Mouse (Mus musculus) gastrocnemius, postnatal 10 days (tissue): ENCODE measurements around the gene Hmcn2. TPM values are rescaled to one million over a fixed set of nuclear protein-coding genes. Genes with fewer than 3 reads are reported as not detected.
A peak's percentile ranks its signal among the peaks of the same experiment; 100 is the strongest.

Source experiments
- DNase-seq: peaks from one replicate; pipeline ENCODE4 v3.0.0; 2021; ENCODE audit warnings: mixed read lengths
- total RNA-seq, 2 experiments: library from RNA; stranded (reverse); gene quantifications; 2 replicates each; pipeline ENCODE4 v1.2.3; 2021

Gene Hmcn2
- total RNA-seq, 2 experiments from 2014 or later, result 38.8 to 50.5 TPM

DNA sequence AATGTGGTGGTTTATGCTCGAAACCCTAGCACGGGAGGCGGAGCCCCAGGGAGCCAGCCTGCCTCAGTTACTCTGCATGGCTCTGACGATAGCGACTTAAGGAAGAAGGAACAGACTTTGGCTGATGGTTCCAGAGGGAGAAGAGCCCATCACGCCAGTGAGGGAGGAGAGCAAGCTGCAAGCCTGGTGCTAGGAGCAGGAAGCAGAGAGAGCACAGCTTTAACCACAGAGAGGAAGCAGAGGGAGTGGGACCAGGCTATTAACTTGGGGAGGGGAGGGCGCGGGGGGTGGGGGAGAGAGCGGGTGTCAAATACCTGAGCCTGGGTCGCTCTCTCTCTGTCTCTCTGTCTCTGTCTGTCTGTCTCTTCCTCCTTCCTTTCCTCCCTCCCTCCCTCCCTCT, 102.8 kb downstream of the Hmcn2 start:
- no peak for DNase-seq

DNA sequence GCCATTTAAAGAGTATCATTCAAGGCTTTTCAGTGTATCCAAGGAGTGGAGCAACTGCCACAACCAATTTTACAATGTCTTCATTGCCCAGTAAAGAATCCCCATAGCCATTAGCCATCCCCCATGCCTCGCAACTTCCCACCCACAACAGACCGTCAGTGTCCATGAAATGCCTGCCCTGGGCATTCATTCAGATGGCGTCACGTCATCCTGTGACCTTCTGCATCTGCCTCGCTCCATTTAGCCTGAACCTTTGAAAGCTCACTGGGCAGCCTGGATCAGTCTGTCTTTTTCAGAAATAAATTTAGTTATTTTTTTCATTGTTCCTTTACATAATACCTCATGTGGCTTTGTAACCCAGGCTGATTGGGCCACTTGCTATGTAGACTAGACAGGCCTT, 103.8 kb downstream of the Hmcn2 start:
- no peak for DNase-seq

DNA sequence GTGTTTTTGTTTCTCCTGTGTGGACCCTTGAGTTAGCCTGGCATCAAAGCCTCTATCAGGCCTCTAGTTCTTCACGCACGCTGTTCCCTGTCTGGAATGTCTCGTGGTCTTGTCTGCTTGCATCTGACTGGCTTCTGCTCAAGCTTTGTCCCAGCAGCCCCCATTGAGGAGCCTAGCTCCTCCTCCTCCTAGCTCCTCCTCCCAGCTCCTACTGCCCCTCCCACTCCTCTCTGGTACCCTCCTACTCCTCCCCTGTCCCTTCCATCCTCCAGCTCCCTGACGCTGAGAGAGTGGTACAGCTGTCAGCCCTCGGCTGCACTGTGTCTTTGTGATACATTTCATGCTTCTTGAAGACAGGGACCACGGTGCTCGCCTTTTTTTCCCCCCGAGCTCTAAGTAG, 104.4 kb downstream of the Hmcn2 start:
- no peak for DNase-seq

DNA sequence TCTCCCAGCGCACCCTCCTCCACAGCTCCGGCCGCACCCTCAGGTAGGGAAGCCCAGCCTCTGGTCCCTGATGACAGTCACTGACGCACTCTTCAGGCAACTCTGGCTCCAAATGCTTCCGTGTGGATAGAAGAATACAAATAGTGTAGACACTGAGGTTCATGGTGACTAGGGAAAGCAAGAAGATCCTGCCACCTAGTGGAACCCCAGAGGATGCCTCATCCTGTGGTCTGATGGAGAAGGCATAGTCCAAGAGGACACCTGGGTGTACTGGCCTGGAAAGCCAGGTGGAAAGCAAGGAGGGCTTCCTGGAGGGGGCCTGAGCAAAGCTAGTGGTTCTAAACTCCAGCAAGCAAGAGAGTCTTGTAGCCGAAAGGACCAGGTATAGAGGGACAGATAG, 106.7 kb downstream of the Hmcn2 start:
- DNase-seq, result no peak

DNA sequence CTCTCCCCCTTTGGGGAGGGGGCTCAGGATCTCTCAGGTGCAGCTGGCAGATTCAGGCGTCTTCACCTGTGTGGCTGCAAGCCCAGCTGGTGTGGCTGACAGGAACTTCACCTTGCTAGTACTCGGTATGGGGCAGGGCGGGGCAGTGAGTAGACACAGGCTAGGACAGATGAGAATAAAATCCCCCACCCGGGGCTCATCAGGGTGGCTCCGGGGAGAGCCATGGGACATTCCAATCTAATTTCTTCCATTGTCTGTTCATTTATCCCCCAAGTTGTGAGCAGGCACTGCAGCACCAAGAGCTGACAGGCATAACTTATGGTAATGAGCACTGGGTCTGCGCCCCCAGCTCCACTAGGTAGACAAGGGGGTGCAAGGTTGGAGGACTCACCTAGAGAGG, 108.4 kb downstream of the Hmcn2 start:
- DNase-seq, result no peak

DNA sequence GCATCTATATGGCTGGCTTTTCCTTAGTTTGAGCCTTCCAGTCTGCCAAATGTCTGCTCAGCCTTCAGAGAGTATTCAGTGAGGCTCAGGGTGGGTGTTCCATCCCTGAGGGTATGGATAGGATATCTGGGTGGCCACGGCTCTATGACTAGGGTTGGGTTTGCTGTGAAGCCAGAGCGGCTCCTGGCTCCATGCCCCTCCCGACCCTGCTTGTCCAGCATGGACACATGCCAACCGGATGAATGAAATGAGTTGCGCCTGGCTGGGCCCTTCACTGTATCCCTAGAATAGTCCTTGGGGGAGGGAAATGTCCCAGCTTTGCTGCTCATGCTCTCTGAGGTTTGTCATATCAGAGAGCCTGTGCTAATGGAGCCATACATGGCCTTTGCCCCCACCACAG, 117.3 kb downstream of the Hmcn2 start:
- DNase-seq, result no peak

DNA sequence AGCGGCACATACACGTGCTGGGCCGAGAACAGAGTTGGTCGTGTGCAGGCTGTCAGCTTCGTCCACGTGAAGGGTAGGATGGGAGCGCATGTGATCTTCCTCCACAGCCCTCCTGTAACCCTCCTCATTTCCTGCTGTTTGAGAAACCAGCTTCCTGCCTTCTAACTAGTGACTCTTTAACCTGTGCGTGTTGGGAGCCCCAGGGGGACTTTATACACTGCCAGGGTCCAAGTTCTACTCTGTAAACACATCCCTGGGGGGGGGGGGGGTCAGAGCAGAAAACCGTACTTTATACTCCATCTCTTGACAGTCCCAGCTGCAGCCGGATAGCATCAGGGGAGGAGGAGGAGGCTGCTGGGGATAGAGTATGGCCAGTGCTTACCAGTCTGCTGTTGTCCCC, 120.5 kb downstream of the Hmcn2 start:
- DNase-seq, result no peak

DNA sequence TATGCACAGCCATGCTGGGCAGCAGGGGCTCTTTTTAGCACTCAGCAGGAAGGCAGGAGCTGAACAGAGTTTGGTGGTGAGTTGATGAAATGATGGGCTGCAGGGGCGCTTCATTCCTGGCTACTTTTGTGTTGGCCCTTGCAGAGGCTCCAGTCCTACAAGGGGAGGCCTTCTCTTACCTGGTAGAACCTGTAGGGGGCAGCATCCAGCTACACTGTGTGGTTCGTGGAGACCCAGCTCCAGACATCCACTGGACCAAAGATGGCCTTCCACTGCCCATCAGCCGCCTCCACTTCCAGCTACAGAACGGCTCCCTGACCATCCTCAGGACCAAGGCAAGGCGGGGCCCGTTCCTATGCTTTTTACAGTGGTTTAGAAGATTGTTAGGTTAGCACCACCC, 121.4 kb downstream of the Hmcn2 start:
- DNase-seq, result peak; percentile 57

DNA sequence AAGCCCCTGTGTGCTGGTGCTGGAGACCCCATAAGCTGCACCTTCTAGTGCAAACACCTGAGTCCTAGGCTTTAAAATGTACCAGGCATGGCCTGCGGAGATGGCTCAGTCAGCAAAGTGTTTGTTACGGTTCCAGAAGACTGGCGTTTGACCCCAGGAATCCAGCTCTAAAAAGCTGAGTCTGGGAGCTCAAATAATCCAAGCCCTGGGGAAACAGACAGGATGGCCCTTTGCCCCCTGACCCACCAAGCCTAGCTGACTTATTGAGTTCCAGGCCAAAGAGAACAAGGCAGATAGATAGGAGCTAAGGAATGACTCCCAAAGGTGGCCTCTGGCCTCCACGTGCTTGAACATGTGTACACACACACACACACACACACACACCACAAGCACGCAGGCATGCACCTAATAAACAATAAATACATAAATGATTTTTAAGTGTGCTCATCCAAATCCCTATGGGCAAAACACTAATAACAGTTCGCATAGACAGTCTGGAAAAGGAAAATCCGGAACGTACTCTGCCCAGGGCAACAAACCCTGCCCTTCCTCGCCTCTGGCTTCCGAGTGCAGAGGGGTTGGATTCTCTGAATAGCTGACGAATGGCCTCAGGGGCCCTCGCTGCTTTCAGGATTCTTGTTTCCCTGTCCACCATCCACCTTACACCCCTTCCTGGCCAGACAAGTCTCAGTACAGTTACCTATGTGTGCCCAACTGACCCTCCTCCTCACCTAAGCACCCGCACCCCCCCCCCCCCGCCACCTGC, 123.4 kb downstream of the Hmcn2 start:
- no peak for DNase-seq

DNA sequence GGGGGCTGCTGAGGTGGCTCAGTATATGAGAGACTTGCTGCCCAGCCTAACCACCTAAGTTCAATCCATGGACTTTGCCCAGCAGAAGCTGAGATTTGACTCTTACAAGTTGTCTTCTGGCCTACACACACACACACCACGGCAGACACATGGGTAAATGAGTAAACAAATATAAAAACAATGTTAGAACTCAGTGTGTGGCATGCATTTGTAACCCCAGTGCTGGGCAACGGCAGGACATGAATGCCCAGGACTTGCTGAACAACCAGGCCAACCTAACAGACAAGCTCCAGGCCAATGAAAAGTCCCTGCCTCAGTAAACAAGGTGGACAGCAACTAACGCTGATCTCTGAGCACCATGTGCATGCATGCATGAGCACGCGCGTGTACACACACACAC, 125.4 kb downstream of the Hmcn2 start:
- DNase-seq, result no peak

DNA sequence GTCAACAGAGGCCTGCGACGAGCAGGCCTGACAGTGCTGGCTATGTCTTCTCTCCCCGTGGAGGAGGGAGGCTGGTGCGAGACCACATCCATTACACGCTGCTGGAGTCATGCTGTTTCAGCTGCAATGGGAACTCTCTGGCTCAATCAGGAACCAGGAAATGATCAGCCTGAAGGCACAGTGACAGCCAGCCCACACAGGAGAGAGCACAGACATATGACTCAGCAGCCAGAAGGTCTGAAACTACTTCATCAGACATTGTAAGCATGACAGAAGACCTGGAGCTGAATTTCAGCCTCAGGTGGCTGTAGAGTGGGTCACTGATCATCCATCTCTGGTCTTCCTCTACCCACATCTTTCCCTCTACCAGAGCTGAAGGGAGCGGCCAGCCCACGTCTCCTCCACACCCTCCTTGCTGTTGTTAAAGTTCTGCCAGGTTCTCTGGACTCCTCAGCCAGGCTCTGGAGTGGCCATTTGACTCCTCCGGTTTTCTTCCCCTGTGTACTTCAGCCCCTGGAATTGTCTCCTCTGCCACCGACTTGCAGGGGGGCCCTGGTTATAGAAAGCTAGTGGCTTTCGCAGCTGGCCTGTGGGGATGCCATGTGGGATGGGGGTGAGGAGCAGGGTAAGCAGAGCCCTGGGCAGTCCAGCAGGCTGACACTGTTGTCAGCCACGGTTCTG, 128.4 kb downstream of the Hmcn2 start:
- DNase-seq, result no peak

DNA sequence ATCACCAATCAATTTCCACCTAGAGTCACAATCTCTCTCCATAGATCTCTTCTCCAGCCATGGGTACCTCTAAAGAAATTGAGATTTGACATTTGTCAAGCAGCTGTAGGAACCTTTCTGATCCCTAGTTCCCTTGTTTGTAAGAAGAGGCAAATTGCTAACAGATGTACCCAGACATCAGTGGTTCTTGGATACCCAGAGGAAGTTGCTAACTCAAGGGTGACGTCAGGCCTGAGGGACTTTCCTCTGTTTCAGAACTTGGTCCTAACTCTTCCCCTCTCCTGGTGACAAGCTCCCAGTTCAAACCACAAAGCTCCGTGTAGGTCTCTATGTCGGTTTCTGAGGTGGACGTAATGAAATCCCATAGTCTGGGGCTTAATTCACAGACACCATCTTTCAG, 131.8 kb downstream of the Hmcn2 start:
- DNase-seq, result no peak

DNA sequence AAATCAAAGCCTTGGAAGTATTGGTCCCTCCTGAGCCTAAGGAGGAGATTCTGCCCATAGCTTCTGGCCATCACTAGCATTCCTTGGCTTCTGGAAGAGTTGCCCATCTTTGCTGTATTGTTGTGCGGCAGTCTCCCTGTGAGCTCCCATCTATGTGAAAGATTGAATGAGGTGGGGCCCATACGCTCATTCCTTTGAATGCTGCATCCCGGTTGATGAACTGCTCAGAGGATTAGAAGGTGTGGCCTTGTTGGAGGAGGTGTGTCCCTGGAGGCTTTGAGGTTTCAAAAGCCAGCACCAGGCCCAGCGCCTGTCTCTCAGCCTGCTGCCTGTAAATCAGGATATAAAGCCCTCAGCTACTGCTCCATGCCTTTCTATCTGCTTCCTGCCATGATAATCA, 132.2 kb downstream of the Hmcn2 start:
- DNase-seq, result no peak

DNA sequence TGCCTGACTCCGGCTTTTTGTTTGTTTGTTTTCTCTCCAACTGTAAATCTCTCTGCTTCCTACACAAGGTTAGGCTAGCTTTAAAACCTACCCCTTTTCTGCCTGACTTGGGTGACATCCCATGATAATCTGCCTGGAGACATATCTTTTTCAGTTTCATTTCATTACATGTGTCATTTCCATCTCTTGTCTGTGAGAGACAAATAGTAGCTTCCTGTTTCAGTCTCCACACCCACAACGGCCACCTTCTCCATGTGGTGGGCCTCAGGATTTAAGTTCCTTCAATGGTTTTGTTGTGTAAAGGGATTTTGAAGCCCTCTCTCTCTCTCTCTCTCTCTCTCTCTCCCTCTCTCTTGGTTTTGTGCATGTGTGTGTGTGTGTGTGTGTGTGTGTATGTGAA, 133.3 kb downstream of the Hmcn2 start:
- no peak for DNase-seq

DNA sequence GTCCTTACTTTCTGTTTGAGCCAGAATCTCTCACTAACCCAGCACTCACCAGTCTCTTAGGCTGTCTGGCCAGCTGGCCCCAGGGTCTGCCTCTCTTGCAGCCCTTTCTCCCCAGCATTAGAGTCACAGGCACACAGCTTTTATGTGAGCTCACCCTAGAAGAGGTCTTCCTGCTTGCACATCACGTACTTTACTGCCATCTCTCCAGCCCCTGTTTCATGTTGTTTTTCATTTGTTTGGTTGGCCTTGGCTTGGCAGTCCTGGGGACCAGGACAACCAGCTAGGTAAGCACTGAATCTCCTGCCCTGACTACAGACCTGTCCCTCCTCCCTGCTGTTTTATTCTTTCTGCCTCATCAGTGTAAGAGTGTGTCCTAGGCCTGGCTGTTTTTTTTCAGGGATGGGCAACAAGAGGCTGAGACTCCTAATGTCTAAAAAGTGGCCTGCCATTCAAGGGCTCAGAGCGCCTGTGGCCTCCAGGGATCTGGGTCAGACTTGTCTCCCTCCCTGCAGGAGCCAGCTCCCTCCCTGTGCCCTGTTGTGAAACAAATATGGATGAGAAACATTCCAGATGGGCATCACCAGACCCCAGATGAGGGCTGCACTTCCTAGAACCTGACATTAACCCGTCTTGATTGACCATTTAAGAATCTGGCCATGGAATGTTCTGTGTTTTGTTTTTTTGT, 134.7 kb downstream of the Hmcn2 start:
- no peak for DNase-seq

DNA sequence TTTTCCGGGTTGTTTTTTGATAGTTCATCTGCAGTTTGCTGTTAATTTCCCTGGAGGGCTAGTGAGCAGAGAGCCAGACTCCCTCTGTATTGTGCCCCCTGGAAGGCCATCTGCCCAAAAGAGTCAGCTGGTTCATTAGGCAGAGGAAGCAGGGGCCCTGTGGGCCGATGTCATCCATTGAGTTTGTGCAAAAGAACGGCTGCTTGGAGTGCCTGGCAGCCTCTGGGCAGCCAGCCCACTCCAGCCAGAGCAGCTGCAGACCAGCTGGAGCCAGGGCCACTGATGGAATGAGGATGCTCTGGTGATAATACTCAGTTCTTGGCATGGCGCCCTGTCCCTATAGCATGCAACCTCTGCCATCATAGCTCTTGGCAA, 135.2 kb downstream of the Hmcn2 start:
- DNase-seq, result peak; percentile 60

DNA sequence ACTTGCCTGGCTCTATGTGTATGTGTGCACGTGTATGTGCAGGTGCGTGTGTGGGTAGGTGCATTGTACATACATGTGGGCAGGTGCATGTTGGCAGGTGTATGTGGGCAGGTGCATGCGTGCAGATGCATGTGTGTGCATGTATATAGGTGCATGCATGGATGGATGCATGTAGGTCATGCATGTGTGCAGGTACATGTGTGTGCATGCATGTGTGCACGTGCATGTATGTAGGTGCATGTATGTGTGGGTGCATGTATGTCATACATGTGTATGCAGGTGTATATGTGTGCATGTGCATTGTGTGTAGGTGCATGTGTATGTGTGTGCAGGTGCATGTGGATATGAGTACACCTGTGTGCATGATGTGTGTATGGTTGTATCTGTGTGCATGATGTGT, 135.7 kb downstream of the Hmcn2 start:
- DNase-seq, result no peak

DNA sequence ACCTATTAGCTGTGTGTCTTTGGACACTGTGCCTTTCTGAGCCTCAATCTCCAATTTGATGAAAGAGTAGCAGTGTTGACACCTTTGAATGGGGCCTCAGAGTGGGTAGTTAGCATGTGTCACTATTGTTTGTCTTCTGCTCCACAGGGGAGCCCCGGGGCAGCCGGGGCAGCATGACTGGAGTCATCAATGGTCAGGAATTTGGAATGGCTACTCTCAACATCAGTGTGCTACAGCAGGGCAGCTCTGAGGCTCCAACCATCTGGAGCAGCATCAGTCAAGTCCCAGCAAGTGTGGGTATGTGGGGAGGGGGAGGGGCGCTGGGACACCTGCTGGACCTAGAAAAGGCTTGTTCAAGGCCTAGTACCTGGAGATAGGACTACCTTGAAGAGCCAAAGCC, 136.4 kb downstream of the Hmcn2 start:
- DNase-seq, result no peak

DNA sequence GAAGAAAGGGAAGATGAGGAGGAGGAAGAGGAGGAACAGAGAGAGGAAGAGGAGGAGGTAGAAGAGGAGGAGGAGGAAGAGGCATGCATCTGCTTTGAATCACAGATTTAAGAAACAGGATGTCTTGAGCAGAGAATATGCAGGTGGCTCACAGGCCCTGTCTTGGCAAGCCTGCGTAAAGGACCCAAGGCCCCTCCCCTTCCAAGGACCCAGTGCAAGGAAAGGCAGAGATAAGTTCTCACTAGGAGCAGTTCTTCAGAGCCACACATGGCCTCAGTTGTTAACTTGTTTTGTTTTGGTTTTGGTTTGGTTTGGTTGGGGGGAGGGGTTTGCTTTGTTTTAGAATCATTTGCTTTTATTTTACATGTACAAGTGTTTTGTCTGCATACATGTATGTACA, 137.3 kb downstream of the Hmcn2 start:
- DNase-seq, result no peak

DNA sequence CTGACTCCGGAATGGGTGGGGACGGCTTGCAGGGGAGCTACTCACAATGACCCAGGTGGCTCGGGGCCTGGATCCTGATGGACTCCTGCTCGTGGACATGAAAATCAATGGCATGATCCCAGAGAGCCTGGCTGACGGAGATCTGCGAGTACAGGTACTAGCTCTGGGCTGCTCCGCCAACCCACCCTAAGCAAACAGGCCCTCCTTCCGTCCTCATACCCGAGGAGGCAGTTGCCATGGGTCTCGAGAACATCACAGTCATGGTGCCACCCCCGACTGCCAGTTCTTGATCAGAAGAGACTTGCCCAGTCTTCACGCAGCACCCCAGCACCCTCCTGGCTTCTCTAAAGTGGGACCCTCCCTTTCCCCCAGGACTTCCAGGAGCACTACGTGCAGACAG, 138.8 kb downstream of the Hmcn2 start:
- DNase-seq, result no peak

DNA sequence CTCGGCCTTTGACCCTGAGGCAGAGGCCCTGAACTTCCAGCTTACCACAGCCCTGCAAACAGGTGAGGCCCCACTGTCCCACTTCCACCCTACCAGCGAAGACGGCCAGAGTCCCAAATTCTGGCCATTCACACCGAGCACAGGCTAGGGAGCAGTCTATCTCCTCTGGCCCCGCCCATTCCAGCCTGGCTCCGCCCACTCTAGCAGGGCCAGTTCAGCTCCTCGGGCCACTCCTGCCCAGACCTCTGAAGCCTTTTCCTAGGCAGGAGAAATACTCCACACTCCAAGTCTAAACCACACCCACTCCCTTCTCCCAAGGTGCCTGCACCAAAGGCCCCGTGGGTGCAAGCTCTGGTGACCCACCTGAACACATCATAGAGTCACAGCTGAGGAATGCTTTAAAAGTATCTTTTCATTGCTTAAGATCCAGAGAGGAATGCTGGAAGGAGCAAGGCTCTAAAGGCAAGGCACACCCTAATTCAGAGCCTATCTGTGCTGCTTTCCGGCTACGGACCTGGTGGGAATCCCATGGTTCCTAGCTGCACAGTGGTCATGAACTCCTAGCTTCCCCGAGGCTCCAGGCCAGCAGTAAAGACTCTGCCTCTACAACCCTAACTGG, 139.5 kb downstream of the Hmcn2 start:
- DNase-seq, result peak; percentile 56

DNA sequence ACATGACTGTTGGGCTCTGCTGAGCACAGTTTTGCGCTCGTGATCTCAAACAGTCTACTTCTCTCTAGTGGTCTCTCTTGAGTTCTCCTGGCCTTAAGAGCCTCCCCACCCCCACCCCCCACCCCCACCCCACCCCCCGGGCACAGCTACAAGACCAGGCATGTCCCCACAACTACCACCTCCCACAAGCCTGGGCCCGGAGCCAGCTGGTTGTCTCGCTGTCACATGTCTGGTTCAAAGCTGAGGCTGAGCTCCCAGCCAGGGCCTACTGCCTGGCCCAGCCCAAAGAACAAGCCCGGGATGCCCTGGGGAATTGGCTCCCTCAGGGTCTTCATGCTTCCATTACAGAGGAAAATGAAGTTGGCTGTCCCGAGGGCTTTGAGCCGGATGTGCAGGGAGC, 140.1 kb downstream of the Hmcn2 start:
- DNase-seq, result peak; percentile 49

DNA sequence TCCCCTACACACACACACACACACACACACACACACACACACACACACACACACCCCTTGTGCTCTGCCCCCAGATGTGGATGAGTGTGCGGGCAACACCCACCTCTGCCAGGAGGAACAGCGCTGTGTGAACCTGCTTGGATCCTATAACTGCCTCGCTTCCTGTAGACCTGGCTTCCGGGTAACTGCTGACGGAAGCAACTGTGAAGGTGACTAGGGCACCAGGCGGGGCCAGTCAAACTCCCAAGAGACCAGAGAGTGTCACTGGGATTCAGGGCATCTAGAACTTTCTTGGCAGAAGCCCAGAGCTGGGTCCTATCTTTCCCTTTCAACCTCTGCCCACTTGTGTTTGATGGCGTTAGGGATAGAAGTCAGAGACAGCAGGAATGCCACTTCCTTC, 141.2 kb downstream of the Hmcn2 start:
- DNase-seq, result no peak
